Mouse (Mus musculus): ENCODE measurements around the gene Zfp429.
"Not testable (repeated sequence)": the region's sequence is repeated elsewhere in the genome, so short reads cannot be mapped to it uniquely, and the experiment has no call there.

- TF ChIP-seq CTCF (IDR thresholded peaks at IDR 0.05; ENCODE audit: control insufficient read depth, insufficient read depth, insufficient replicate concordance, low read depth, low read length); POLR2A (IDR thresholded peaks at IDR 0.05; ENCODE audit: control insufficient read depth, low read depth, low read length): not testable (repeated sequence)
Observed at GRCm38 (mm10) chr13:67422532-67422931, 22.9 kb upstream of the Zfp429 start.
